Mouse (Mus musculus): ENCODE measurements around the gene Lyst. TPM values are rescaled to one million over a fixed set of nuclear protein-coding genes. Genes with fewer than 3 reads are reported as not detected.

Lyst gene
- polyA plus RNA-seq, 1 experiment from 2014 or later, result 2.3 TPM

GRCm38 (mm10) chr13:13583473-13583872, 6.7 kb upstream of the Lyst start:
- DNase-seq (ENCODE audit: low spot score), result no peak
- WGBS, result 92% methylated on average over 2 of the region's 2 CpGs

GRCm38 (mm10) chr13:13587653-13588184, 2.5 kb upstream of the Lyst start:
- Histone ChIP-seq H3K4me3 (no peak overlapping the region), H3K27ac (no peak overlapping the region), H3K4me1 (peaks cover 5% of the 10 kb centered on the region; the same call in 1 of the 2 replicates), H3K27me3 (ENCODE audit: low read depth, poor library complexity, severe bottlenecking) (no peaks in the 10 kb centered on the region; the same call in 1 of the 2 replicates), H3K36me3 (no peaks in the 10 kb centered on the region), H3K9me3 (replicated peaks) (no peaks in the 10 kb centered on the region)
- DNase-seq (ENCODE audit: low spot score), result no peak
- 77% methylated on average over 1 of the region's 1 CpGs for WGBS

More at GRCm38 (mm10) chr13:13583473-13583872, 6.7 kb upstream of the Lyst start:
- Histone ChIP-seq H3K4me1 (no peaks in the 10 kb centered on the region), H3K27me3 (ENCODE audit: low read depth, poor library complexity, severe bottlenecking) (no peaks in the 10 kb centered on the region), H3K4me3 (no peak overlapping the region), H3K36me3 (no peaks in the 10 kb centered on the region), H3K9me3 (replicated peaks) (no peaks in the 10 kb centered on the region), H3K27ac (no peak overlapping the region)

GRCm38 (mm10) chr13:13588518-13588917, 1.7 kb upstream of the Lyst start:
- Histone ChIP-seq H3K27ac (no peak overlapping the region), H3K9me3 (replicated peaks) (no peaks in the 10 kb centered on the region), H3K4me3 (no peak overlapping the region), H3K4me1 (peaks cover 5% of the 10 kb centered on the region; the same call in 1 of the 2 replicates), H3K27me3 (ENCODE audit: low read depth, poor library complexity, severe bottlenecking) (no peaks in the 10 kb centered on the region; the same call in 1 of the 2 replicates), H3K36me3 (no peaks in the 10 kb centered on the region)
- DNase-seq (ENCODE audit: low spot score), result no peak
- 97% methylated on average over 1 of the region's 1 CpGs for WGBS

DNA sequence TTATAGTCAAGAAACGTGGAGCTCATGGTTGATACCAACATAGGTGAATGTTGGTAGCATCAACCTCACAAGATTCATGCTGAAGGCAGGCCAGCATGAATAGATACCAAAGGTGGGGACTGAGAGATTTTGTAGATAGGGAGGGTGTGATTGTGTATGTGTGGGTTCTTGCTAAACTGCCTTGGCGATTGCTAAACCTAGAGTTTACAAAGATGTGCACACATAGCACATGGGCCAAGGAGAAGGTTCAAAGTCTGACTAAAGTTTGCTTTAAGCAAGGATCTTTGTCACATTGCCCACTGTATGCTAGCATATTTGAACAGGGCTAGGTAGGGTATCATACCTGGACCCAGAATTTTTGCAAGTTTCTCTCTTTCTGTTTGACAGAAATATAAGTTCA, 1.2 kb upstream of the Lyst start:
- no peak overlapping the region for H3K4me3 ChIP-seq
- no peaks in the 10 kb centered on the region; the same call in 1 of the 2 replicates for H3K27me3 ChIP-seq (ENCODE audit: low read depth, poor library complexity, severe bottlenecking)
- H3K27ac ChIP-seq, result no peak overlapping the region
- 86% methylated on average over 2 of the region's 2 CpGs for WGBS
- H3K36me3 ChIP-seq, result no peaks in the 10 kb centered on the region
- no peaks in the 10 kb centered on the region for H3K9me3 ChIP-seq (replicated peaks)
- peaks cover 5% of the 10 kb centered on the region; the same call in 1 of the 2 replicates for H3K4me1 ChIP-seq
- DNase-seq (ENCODE audit: low spot score), result no peak

DNA sequence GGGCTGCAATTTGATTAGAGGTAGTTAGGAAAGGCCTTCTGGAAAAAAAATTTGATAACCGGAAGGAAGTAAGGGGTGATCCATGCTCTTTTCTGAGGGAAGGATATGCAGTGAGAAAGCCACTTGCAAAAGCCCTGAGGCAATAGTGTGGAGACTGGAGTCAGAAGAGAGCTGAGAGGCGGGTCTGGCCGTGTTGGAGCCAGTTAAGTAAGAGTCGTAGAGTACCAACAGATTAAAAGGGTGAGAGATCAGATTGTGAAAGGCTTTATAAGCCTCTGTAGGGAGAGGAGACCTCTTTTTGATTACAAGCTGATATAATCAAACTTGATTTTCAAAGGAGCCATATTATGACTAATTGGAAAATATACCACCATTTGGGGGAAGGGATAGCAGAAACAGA, 1.7 kb downstream of the Lyst start:
- Histone ChIP-seq H3K36me3 (no peaks in the 10 kb centered on the region), H3K27ac (no peak overlapping the region), H3K4me1 (peaks cover 5% of the 10 kb centered on the region; the same call in 1 of the 2 replicates), H3K4me3 (no peak overlapping the region), H3K27me3 (ENCODE audit: low read depth, poor library complexity, severe bottlenecking) (no peaks in the 10 kb centered on the region; the same call in 1 of the 2 replicates), H3K9me3 (replicated peaks) (no peaks in the 10 kb centered on the region)
- 63% methylated on average over 4 of the region's 4 CpGs for WGBS
- DNase-seq (ENCODE audit: low spot score), result no peak

- Histone ChIP-seq H3K36me3 (no peaks in the 10 kb centered on the region), H3K4me3 (no peak overlapping the region), H3K27me3 (ENCODE audit: low read depth, poor library complexity, severe bottlenecking) (no peaks in the 10 kb centered on the region; the same call in 1 of the 2 replicates), H3K27ac (no peak overlapping the region), H3K9me3 (replicated peaks) (no peaks in the 10 kb centered on the region), H3K4me1 (no peaks in the 10 kb centered on the region)
- DNase-seq (ENCODE audit: low spot score), result no peak
- 93% methylated on average over 7 of the region's 7 CpGs for WGBS
These were observed 6.3 kb downstream of the Lyst start for GRCm38 (mm10) chr13:13596424-13597044.

DNA sequence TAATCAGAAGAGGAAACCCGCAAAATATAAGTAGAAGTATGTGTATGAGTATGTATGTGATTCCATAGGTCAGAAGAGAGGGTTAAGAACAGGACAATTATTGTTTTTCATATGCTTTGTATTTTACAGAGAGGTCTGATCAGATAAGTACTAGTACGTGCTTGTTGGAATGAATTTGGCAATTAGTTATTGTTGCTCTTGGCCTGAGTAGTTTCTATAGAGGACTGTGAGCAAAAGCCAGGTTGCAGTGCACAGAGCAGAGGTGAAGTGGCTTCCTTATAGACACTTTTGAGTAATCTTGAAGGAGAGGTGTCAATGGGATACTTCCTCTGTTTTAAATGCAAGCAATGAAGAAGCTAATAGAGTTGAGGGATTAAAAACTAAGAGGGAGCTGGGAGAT, 7.7 kb downstream of the Lyst start:
- Histone ChIP-seq H3K27me3 (ENCODE audit: low read depth, poor library complexity, severe bottlenecking) (no peaks in the 10 kb centered on the region), H3K36me3 (no peaks in the 10 kb centered on the region), H3K9me3 (replicated peaks) (no peaks in the 10 kb centered on the region), H3K27ac (no peak overlapping the region), H3K4me1 (no peaks in the 10 kb centered on the region), H3K4me3 (no peak overlapping the region)
- no peak for DNase-seq (ENCODE audit: low spot score)
- WGBS, result 95% methylated on average over 2 of the region's 2 CpGs

GRCm38 (mm10) chr13:13601407-13601806, 11.2 kb downstream of the Lyst start:
- Histone ChIP-seq H3K4me1 (no peaks in the 10 kb centered on the region), H3K9me3 (replicated peaks) (no peaks in the 10 kb centered on the region), H3K27me3 (ENCODE audit: low read depth, poor library complexity, severe bottlenecking) (no peaks in the 10 kb centered on the region), H3K4me3 (no peak overlapping the region), H3K36me3 (no peaks in the 10 kb centered on the region), H3K27ac (no peak overlapping the region)
- 89% methylated on average over 2 of the region's 2 CpGs for WGBS
- no peak for DNase-seq (ENCODE audit: low spot score)

DNA sequence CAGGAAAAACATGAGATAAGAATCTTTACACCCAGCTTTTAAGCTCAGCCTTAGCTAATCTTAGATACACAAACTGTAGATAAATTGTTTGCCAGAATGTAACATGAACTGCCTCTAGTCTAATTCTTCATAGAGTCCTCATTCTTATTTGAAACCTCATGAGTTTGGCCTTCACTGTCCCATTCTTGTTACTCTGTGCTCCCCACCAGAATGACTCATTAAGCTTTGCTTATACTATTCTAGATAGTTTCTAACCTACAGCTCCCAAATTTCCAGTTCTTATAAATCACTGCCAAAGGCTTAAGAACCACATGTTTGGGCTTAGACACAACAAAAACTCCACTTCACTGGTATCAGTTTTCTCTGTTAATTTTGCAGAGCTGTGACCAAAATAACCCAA, 16.0 kb downstream of the Lyst start:
- H3K9me3 ChIP-seq (replicated peaks), result no peaks in the 10 kb centered on the region
- no peak overlapping the region for H3K27ac ChIP-seq
- no peak overlapping the region for H3K4me3 ChIP-seq
- no peaks in the 10 kb centered on the region for H3K27me3 ChIP-seq (ENCODE audit: low read depth, poor library complexity, severe bottlenecking)
- DNase-seq (ENCODE audit: low spot score), result no peak
- H3K4me1 ChIP-seq, result no peaks in the 10 kb centered on the region
- no peaks in the 10 kb centered on the region for H3K36me3 ChIP-seq

GRCm38 (mm10) chr13:13608311-13608710, 18.1 kb downstream of the Lyst start:
- Histone ChIP-seq H3K9me3 (replicated peaks) (no peaks in the 10 kb centered on the region), H3K36me3 (no peaks in the 10 kb centered on the region), H3K27me3 (ENCODE audit: low read depth, poor library complexity, severe bottlenecking) (no peaks in the 10 kb centered on the region), H3K27ac (no peak overlapping the region), H3K4me1 (no peaks in the 10 kb centered on the region), H3K4me3 (no peak overlapping the region)
- WGBS, result 58% methylated on average over 1 of the region's 1 CpGs
- no peak for DNase-seq (ENCODE audit: low spot score)

DNA sequence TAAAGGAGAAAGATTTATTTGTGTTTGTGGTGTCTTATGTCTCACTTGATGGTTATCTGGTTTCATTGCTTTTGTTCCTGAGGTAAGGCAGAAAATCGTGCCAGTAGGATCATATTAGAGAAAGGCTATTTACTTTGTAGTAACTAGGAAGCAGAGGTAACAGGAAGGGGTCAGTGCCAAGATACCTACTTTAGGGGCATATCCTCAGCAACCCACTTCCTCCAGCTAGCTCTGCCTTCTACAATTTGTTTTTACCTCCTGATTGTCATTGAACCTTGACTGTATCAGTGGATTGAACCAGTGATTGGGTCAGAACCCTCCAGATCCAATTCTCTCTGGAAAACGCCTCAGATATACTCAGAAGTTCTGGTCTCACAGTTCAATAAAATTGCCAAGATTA, 19.5 kb downstream of the Lyst start:
- Histone ChIP-seq H3K36me3 (no peaks in the 10 kb centered on the region), H3K9me3 (replicated peaks) (no peaks in the 10 kb centered on the region), H3K27me3 (ENCODE audit: low read depth, poor library complexity, severe bottlenecking) (no peaks in the 10 kb centered on the region), H3K4me3 (no peak overlapping the region), H3K4me1 (no peaks in the 10 kb centered on the region), H3K27ac (no peak overlapping the region)
- no peak for DNase-seq (ENCODE audit: low spot score)
- WGBS, result 76% methylated on average over 2 of the region's 2 CpGs

- Histone ChIP-seq H3K36me3 (0 out of 2 replicates have a peak, but pooled peaks cover 1% of the 10 kb centered on the region), H3K27me3 (ENCODE audit: low read depth, poor library complexity, severe bottlenecking) (no peaks in the 10 kb centered on the region), H3K9me3 (replicated peaks) (no peaks in the 10 kb centered on the region), H3K27ac (no peak overlapping the region), H3K4me3 (no peak overlapping the region), H3K4me1 (no peaks in the 10 kb centered on the region)
- 71% methylated on average over 1 of the region's 1 CpGs for WGBS
- DNase-seq (ENCODE audit: low spot score), result no peak
These were observed 22.7 kb downstream of the Lyst start for GRCm38 (mm10) chr13:13612882-13613281.

- Histone ChIP-seq H3K27ac (no peak overlapping the region), H3K27me3 (ENCODE audit: low read depth, poor library complexity, severe bottlenecking) (no peaks in the 10 kb centered on the region), H3K4me1 (no peaks in the 10 kb centered on the region), H3K4me3 (no peak overlapping the region), H3K9me3 (replicated peaks) (no peaks in the 10 kb centered on the region), H3K36me3 (0 out of 2 replicates have a peak, but pooled peaks cover 3% of the 10 kb centered on the region)
- WGBS, result 95% methylated on average over 4 of the region's 4 CpGs
- no peak for DNase-seq (ENCODE audit: low spot score)
These were observed 24.0 kb downstream of the Lyst start for GRCm38 (mm10) chr13:13614235-13614634.

Data from limb, embryonic 10.5 days (tissue).